Mouse (Mus musculus): ENCODE measurements around the gene Mob3b. TPM values are rescaled to one million over a fixed set of nuclear protein-coding genes. Genes with fewer than 3 reads are reported as not detected.

Gene Mob3b
- polyA plus RNA-seq, 1 experiment from 2014 or later, result 14.7 TPM

GRCm38 (mm10) chr4:35006541-35007260, 150.6 kb downstream of the Mob3b start:
- 33% methylated on average over 11 of the region's 11 CpGs for WGBS

DNA sequence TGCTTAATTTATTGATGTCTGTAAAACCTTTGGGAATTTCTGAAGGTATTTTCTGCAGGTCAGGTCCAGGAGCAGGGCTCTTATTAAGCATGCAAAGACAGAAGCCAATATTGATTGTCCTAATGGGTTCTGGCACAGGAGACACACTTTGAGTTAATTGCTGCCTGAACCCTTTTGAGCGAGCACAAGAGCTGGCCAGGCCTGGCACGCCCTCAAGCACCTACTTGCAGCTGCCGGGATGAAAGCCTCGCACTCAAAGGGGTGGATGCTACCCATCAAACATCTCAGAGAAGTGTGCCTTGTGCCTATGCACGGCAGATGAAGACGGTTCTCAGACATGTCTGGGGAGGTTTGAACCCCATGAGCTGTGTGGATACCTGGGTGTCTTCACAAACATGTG, 151.2 kb downstream of the Mob3b start:
- ATAC-seq (replicated peaks; ENCODE audit: low FRiP score), result no peak
- no peak overlapping the region for H3K9ac ChIP-seq
- H3K27me3 ChIP-seq, result 0 out of 2 replicates have a peak, but pooled peaks cover under 1% of the 10 kb centered on the region
- H3K9me3 ChIP-seq (replicated peaks), result no peaks in the 10 kb centered on the region
- H3K27ac ChIP-seq, result no peak overlapping the region
- no peak overlapping the region for H3K4me3 ChIP-seq (replicated peaks)
- H3K4me1 ChIP-seq, result peaks cover 25% of the 10 kb centered on the region
- H3K4me2 ChIP-seq, result no peak overlapping the region
- 59% methylated on average over 6 of the region's 6 CpGs for WGBS
- H3K36me3 ChIP-seq, result no peaks in the 10 kb centered on the region

More at GRCm38 (mm10) chr4:35006541-35007260, 150.6 kb downstream of the Mob3b start:
- H3K9me3 ChIP-seq (replicated peaks), result no peaks in the 10 kb centered on the region
- H3K9ac ChIP-seq, result no peak overlapping the region
- no peak for ATAC-seq (replicated peaks; ENCODE audit: low FRiP score)
- no peaks in the 10 kb centered on the region for H3K36me3 ChIP-seq
- H3K4me2 ChIP-seq, result no peak overlapping the region
- no peak overlapping the region for H3K27ac ChIP-seq
- H3K4me1 ChIP-seq, result peaks cover 26% of the 10 kb centered on the region
- H3K4me3 ChIP-seq (replicated peaks), result no peak overlapping the region
- H3K27me3 ChIP-seq, result 0 out of 2 replicates have a peak, but pooled peaks cover 3% of the 10 kb centered on the region

- H3K4me1 ChIP-seq, result peaks cover 25% of the 10 kb centered on the region
- no peak overlapping the region for H3K4me3 ChIP-seq (replicated peaks)
- no peak for ATAC-seq (replicated peaks; ENCODE audit: low FRiP score)
- no peaks in the 10 kb centered on the region for H3K27me3 ChIP-seq
- WGBS, result 57% methylated on average over 5 of the region's 5 CpGs
- H3K4me2 ChIP-seq, result no peak overlapping the region
- no peaks in the 10 kb centered on the region for H3K9me3 ChIP-seq (replicated peaks)
- no peak overlapping the region for H3K27ac ChIP-seq
- H3K9ac ChIP-seq, result no peak overlapping the region
- no peaks in the 10 kb centered on the region for H3K36me3 ChIP-seq
These were observed 152.1 kb downstream of the Mob3b start for GRCm38 (mm10) chr4:35005068-35005769.

GRCm38 (mm10) chr4:35004473-35004872, 152.8 kb downstream of the Mob3b start:
- no peak overlapping the region for H3K9ac ChIP-seq
- WGBS, result 72% methylated on average over 8 of the region's 8 CpGs
- no peaks in the 10 kb centered on the region for H3K36me3 ChIP-seq
- H3K4me3 ChIP-seq (replicated peaks), result no peak overlapping the region
- no peaks in the 10 kb centered on the region for H3K27me3 ChIP-seq
- no peaks in the 10 kb centered on the region for H3K9me3 ChIP-seq (replicated peaks)
- H3K4me2 ChIP-seq, result no peak overlapping the region
- H3K27ac ChIP-seq, result no peak overlapping the region
- peaks cover 25% of the 10 kb centered on the region for H3K4me1 ChIP-seq
- no peak for ATAC-seq (replicated peaks; ENCODE audit: low FRiP score)

- Histone ChIP-seq H3K27me3 (no peaks in the 10 kb centered on the region), H3K36me3 (no peaks in the 10 kb centered on the region), H3K9me3 (replicated peaks) (no peaks in the 10 kb centered on the region), H3K4me2 (no peak overlapping the region), H3K27ac (no peak overlapping the region), H3K4me1 (peaks cover 25% of the 10 kb centered on the region), H3K9ac (no peak overlapping the region), H3K4me3 (replicated peaks) (no peak overlapping the region)
- no peak for ATAC-seq (replicated peaks; ENCODE audit: low FRiP score)
- 86% methylated on average over 8 of the region's 8 CpGs for WGBS
These were observed 153.5 kb downstream of the Mob3b start for GRCm38 (mm10) chr4:35003550-35004326.

DNA sequence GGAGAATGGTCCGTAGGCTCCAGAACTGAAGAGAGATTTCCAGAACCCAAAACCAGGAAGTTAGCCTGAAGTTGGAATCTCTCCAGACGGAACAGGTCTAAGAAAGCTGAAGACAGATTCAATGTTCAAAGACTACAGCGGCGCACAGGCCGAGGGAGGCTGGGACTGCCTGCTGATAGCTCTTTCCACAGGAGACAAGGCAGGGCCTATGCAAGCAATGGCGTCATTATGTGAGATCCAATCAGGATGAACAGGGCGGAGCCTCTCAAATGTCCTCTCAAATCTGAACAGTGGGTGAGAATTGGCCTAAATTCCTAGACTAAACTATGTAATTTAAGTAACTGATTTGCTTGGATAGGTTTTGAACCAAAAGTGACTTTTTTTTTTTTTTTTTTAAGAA, 160.7 kb downstream of the Mob3b start:
- WGBS, result 85% methylated on average over 7 of the region's 7 CpGs
- no peak; the same call in 1 of the 2 replicates for ATAC-seq (replicated peaks; ENCODE audit: low FRiP score)
- H3K4me3 ChIP-seq (replicated peaks), result no peak overlapping the region
- H3K9me3 ChIP-seq (replicated peaks), result no peaks in the 10 kb centered on the region
- no peak overlapping the region for H3K27ac ChIP-seq
- H3K4me1 ChIP-seq, result peaks cover 25% of the 10 kb centered on the region
- peaks cover 4% of the 10 kb centered on the region for H3K27me3 ChIP-seq
- H3K4me2 ChIP-seq, result no peak overlapping the region
- no peaks in the 10 kb centered on the region for H3K36me3 ChIP-seq
- no peak overlapping the region for H3K9ac ChIP-seq

DNA sequence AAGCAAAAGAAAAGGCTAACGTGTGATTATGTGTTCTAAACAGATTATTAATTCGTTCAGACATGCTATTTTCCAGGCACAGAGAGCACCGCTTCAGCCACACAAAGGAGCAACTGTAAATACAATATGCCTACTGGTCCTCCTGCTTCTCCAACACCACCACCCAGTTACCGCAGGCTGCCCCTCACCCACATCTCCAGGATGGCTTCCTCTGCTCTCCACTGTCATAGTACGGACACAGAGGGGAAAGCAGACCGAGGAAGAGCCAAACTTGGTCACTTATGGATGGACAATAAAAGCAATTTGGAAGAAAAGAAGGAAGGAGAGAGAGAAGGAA, 163.7 kb downstream of the Mob3b start:
- Histone ChIP-seq H3K36me3 (no peaks in the 10 kb centered on the region), H3K9ac (no peak overlapping the region), H3K4me1 (peaks cover 32% of the 10 kb centered on the region), H3K4me2 (peak overlapping the region; percentile 33), H3K27ac (peak overlapping the region; percentile 78), H3K4me3 (replicated peaks) (no peak overlapping the region), H3K27me3 (peaks cover 4% of the 10 kb centered on the region), H3K9me3 (replicated peaks) (no peaks in the 10 kb centered on the region)
- ATAC-seq (replicated peaks; ENCODE audit: low FRiP score), result no peak
- 48% methylated on average over 6 of the region's 6 CpGs for WGBS

GRCm38 (mm10) chr4:34992866-34993638, 164.2 kb downstream of the Mob3b start:
- no peaks in the 10 kb centered on the region for H3K9me3 ChIP-seq (replicated peaks)
- H3K9ac ChIP-seq, result no peak overlapping the region
- H3K27ac ChIP-seq, result peak overlapping the region; percentile 78
- peaks cover 32% of the 10 kb centered on the region for H3K4me1 ChIP-seq
- WGBS, result 33% methylated on average over 22 of the region's 22 CpGs
- H3K27me3 ChIP-seq, result peaks cover 4% of the 10 kb centered on the region
- no peak overlapping the region for H3K4me3 ChIP-seq (replicated peaks)
- H3K36me3 ChIP-seq, result no peaks in the 10 kb centered on the region
- peak overlapping the region; percentile 33 for H3K4me2 ChIP-seq
- peak; percentile 68 for ATAC-seq (replicated peaks; ENCODE audit: low FRiP score)

GRCm38 (mm10) chr4:34991891-34992865, 165.1 kb downstream of the Mob3b start:
- 71% methylated on average over 22 of the region's 22 CpGs for WGBS
- Histone ChIP-seq H3K36me3 (no peaks in the 10 kb centered on the region), H3K27me3 (peaks cover 4% of the 10 kb centered on the region), H3K4me1 (peaks cover 32% of the 10 kb centered on the region), H3K4me2 (peak overlapping the region; percentile 16; the same call in 1 of the 2 replicates), H3K27ac (peak overlapping the region; percentile 18; the same call in 1 of the 2 replicates), H3K9ac (no peak overlapping the region), H3K4me3 (replicated peaks) (no peak overlapping the region), H3K9me3 (replicated peaks) (no peaks in the 10 kb centered on the region)
- no peak for ATAC-seq (replicated peaks; ENCODE audit: low FRiP score)

- peaks cover 4% of the 10 kb centered on the region for H3K27me3 ChIP-seq
- WGBS, result 42% methylated on average over 10 of the region's 10 CpGs
- H3K27ac ChIP-seq, result no peak overlapping the region
- no peak overlapping the region for H3K9ac ChIP-seq
- ATAC-seq (replicated peaks; ENCODE audit: low FRiP score), result peak; percentile 59
- no peaks in the 10 kb centered on the region for H3K36me3 ChIP-seq
- H3K4me2 ChIP-seq, result no peak overlapping the region
- no peak overlapping the region for H3K4me3 ChIP-seq (replicated peaks)
- H3K9me3 ChIP-seq (replicated peaks), result no peaks in the 10 kb centered on the region
- H3K4me1 ChIP-seq, result peaks cover 32% of the 10 kb centered on the region
These were observed 166.2 kb downstream of the Mob3b start for GRCm38 (mm10) chr4:34991116-34991515.

- WGBS, result 68% methylated on average over 9 of the region's 9 CpGs
- Histone ChIP-seq H3K4me3 (replicated peaks) (no peak overlapping the region), H3K27ac (no peak overlapping the region), H3K36me3 (no peaks in the 10 kb centered on the region), H3K4me1 (peaks cover 32% of the 10 kb centered on the region), H3K27me3 (peaks cover 4% of the 10 kb centered on the region), H3K9me3 (replicated peaks) (no peaks in the 10 kb centered on the region), H3K4me2 (no peak overlapping the region), H3K9ac (no peak overlapping the region)
- ATAC-seq (replicated peaks; ENCODE audit: low FRiP score), result no peak
These were observed 166.6 kb downstream of the Mob3b start for GRCm38 (mm10) chr4:34990659-34991058.
